Mouse (Mus musculus) heart, adult 8-10 months (tissue): ENCODE measurements around the gene Ndc80. TPM values are rescaled to one million over a fixed set of nuclear protein-coding genes. Genes with fewer than 3 reads are reported as not detected.
"Not testable (repeated sequence)": the region's sequence is repeated elsewhere in the genome, so short reads cannot be mapped to it uniquely, and the experiment has no call there.

Experiments used
- DNase-seq: peaks from one replicate; pipeline ENCODE4 v3.0.0; 2022; ENCODE audit warnings: low spot score
- total RNA-seq, 4 experiments: library from RNA; stranded (reverse); gene quantifications; 2 replicates each; pipeline ENCODE4 v1.2.4; 2022

The Ndc80 gene
- total RNA-seq, 4 experiments from 2014 or later, result 0.31 to 0.78 (median 0.33) TPM; not detected in 1

- no peak for DNase-seq
Measured at GRCm38 (mm10) chr17:71477481-71477880, 49.2 kb downstream of the Ndc80 start.

- no peak for DNase-seq
Measured at GRCm38 (mm10) chr17:71476346-71477020, 50.2 kb downstream of the Ndc80 start.

- peak; percentile 56 for DNase-seq
Measured at GRCm38 (mm10) chr17:71475705-71476089, 51.0 kb downstream of the Ndc80 start.

- peak; percentile 92 for DNase-seq
Measured at GRCm38 (mm10) chr17:71474762-71475704, 51.6 kb downstream of the Ndc80 start, which contains the start of gene Smchd1. TSS of gene Smchd1 (minus strand) at chr17:71475343.

- no peak for DNase-seq
Measured at GRCm38 (mm10) chr17:71474128-71474527, 52.5 kb downstream of the Ndc80 start.

GRCm38 (mm10) chr17:71471261-71471660, 55.4 kb downstream of the Ndc80 start:
- no peak for DNase-seq

- no peak for DNase-seq
Measured at GRCm38 (mm10) chr17:71460312-71460711, 66.3 kb downstream of the Ndc80 start.

- DNase-seq, result no peak
Measured at GRCm38 (mm10) chr17:71459818-71460217, 66.8 kb downstream of the Ndc80 start, which contains the start of gene Gm4707. TSS of gene Gm4707 (minus strand) at chr17:71459918.

GRCm38 (mm10) chr17:71457361-71457760, 69.3 kb downstream of the Ndc80 start:
- DNase-seq, result not testable (repeated sequence)

Other genes starting within 250 kb of the Ndc80 start
- 10 to 100 TPM; 25.3 to 46.2 (median 41.1) TPM for gene Emilin2, start 214.9 kb downstream of the Ndc80 start, total RNA-seq
- 1 to 10 TPM in 1 of 4 experiments, under 1 TPM in 3; 0.75 to 1.2 (median 0.94) TPM for gene Gm4707, start 66.9 kb downstream of the Ndc80 start, total RNA-seq
- gene Smchd1, start 51.5 kb downstream of the Ndc80 start, total RNA-seq, result 10 to 100 TPM; 15.6 to 17.2 (median 16.4) TPM
- gene Spdya, start 25.2 kb upstream of the Ndc80 start, total RNA-seq, result under 1 TPM in 3 of 4 experiments, not detected in 1; 0.16 to 0.25 (median 0.19) TPM
- gene Wdr43, start 89.0 kb upstream of the Ndc80 start, total RNA-seq, result 10 to 100 TPM; 20.8 to 25.3 (median 21.5) TPM
- gene Togaram2, start 146.4 kb upstream of the Ndc80 start, total RNA-seq, result 1 to 10 TPM; 5.4 to 6.7 (median 5.6) TPM
- gene Pcare, start 226.0 kb upstream of the Ndc80 start, total RNA-seq, result 1 to 10 TPM in 1 of 4 experiments, under 1 TPM in 3; 0.34 to 1.2 (median 0.61) TPM
- gene Clip4, start 241.6 kb upstream of the Ndc80 start, total RNA-seq, result 100 to 1,000 TPM; 268 to 296 (median 280) TPM